Mouse (Mus musculus) G1E (cell line): ENCODE data around the gene Mamdc4.

Experiments used
- CTCF ChIP-seq: IDR thresholded peaks from 2 replicates; pipeline ENCODE4 v1.5.1; 2012; ENCODE audit warnings: low read depth, low read length, inconsistent platforms, mixed read lengths
- GATA1 ChIP-seq: IDR thresholded peaks from 2 replicates; pipeline ENCODE4 v1.6.1; 2012; ENCODE audit warnings: borderline replicate concordance, low read length, inconsistent platforms, mixed read lengths
- GATA2 ChIP-seq: IDR thresholded peaks from 2 replicates; pipeline ENCODE4 v1.6.1; 2012; ENCODE audit warnings: low read depth, low read length, inconsistent platforms, borderline replicate concordance
- POLR2AphosphoS5 ChIP-seq: IDR thresholded peaks from 2 replicates; pipeline ENCODE4 v1.6.1; 2012; ENCODE audit warnings: low read depth, low read length, inconsistent platforms; ENCODE audit not compliant: insufficient replicate concordance
- TAL1 ChIP-seq: conservative IDR thresholded peaks from 2 replicates; pipeline ENCODE4 v1.6.1; 2012; ENCODE audit warnings: low read depth, low read length, inconsistent platforms, mixed read lengths

GRCm38 (mm10) chr2:25568473-25569019 lies 6.1 kb downstream of the Mamdc4 start:
- TF ChIP-seq CTCF: no peak
- TF ChIP-seq GATA1: no peak
- TF ChIP-seq POLR2AphosphoS5: no peak
- no peak for TF ChIP-seq TAL1
- no peak for TF ChIP-seq GATA2
